Mouse (Mus musculus) neural tube, embryonic 15.5 days (tissue): ENCODE results near the gene Hist1h3i. TPM values are rescaled to one million over a fixed set of nuclear protein-coding genes. Genes with fewer than 3 reads are reported as not detected.
"Not testable (repeated sequence)": the region's sequence is repeated elsewhere in the genome, so short reads cannot be mapped to it uniquely, and the experiment has no call there.

Experiments
- ATAC-seq: fragments of 200-750 bp; cut with Nextera tagmentation; 2 replicates; pipeline ENCODE4 v1.8.0; 2017; ENCODE audit warnings: mild to moderate bottlenecking, moderate TSS enrichment, moderate library complexity; ENCODE audit not compliant: low FRiP score
- H3K27ac ChIP-seq: fragments of 300-500 bp; sonication (generic); replicated peaks from 2 replicates; pipeline ENCODE4 v1.5.1; 2015; ENCODE audit warnings: mild to moderate bottlenecking, inconsistent platforms
- H3K27me3 ChIP-seq: fragments of 300-500 bp; sonication (generic); replicated peaks from 2 replicates; pipeline ENCODE4 v1.6.1; 2015; ENCODE audit warnings: inconsistent platforms
- H3K36me3 ChIP-seq: fragments of 300-500 bp; sonication (generic); 2 replicates; pipeline ENCODE4 v1.6.1; 2015; ENCODE audit warnings: inconsistent platforms
- H3K4me1 ChIP-seq: fragments of 300-500 bp; sonication (generic); 2 replicates; pipeline ENCODE4 v1.6.1; 2015; ENCODE audit warnings: inconsistent platforms
- H3K4me2 ChIP-seq: fragments of 300-500 bp; sonication (generic); 2 replicates; pipeline ENCODE4 v1.6.1; 2015; ENCODE audit warnings: inconsistent platforms, mild to moderate bottlenecking, moderate library complexity
- H3K4me3 ChIP-seq: fragments of 300-500 bp; sonication (generic); replicated peaks from 2 replicates; pipeline ENCODE4 v1.5.1; 2015; ENCODE audit warnings: mild to moderate bottlenecking, inconsistent platforms
- H3K9ac ChIP-seq: fragments of 300-500 bp; sonication (generic); replicated peaks from 2 replicates; pipeline ENCODE4 v1.6.1; 2015; ENCODE audit warnings: mild to moderate bottlenecking, inconsistent platforms
- H3K9me3 ChIP-seq: fragments of 300-500 bp; sonication (generic); replicated peaks from 2 replicates; pipeline ENCODE4 v1.6.1; 2016; ENCODE audit warnings: inconsistent platforms
- WGBS: fragments of 180-500 bp; shearing (Covaris S2); methylation state at CpG from one replicate; pipeline ENCODE4 v1.1.7; 2015; ENCODE audit warnings: mixed read lengths; 5-methylcytosine and 5-hydroxymethylcytosine counted together
- polyA plus RNA-seq: library from polyadenylated mRNA; unstranded; fragments of >200 nt; fragmentation: Nextera tagmentation; extraction: Ambion mirVana; gene quantifications from 2 replicates; pipeline ENCODE4 v1.2.1, GENCODE M21; 2015

The Hist1h3i gene
- polyA plus RNA-seq, 1 experiment from 2014 or later = 20.1 TPM

- 49% methylated on average over 6 of the region's 6 CpGs for WGBS
- no peak overlapping the region for H3K4me3 ChIP-seq
- peaks cover 36% of the 10 kb centered on the region for H3K4me1 ChIP-seq
Observed at GRCm38 (mm10) chr13:21781021-21781555, 2.1 kb downstream of the Hist1h3i start.

GRCm38 (mm10) chr13:21779767-21780731 lies 3.1 kb downstream of the Hist1h3i start, which contains the start of gene Hist1h1b:
Hist1h1b (minus strand) TSS chr13:21780625.
- H3K4me2 ChIP-seq = peak within 1 kb of the TSS; percentile 89
- H3K36me3 ChIP-seq = no peaks in the 10 kb centered on the region
- H3K9me3 ChIP-seq = no peaks in the 10 kb centered on the region
- peaks cover 33% of the 10 kb centered on the region for H3K4me1 ChIP-seq
- H3K9ac ChIP-seq = peak within 1 kb of the TSS; percentile 50
- ATAC-seq = peak; percentile 4; the same call in 1 of the 2 replicates
- under 1% methylated on average over 44 of the region's 44 CpGs for WGBS
- peak within 1 kb of the TSS; percentile 49 for H3K4me3 ChIP-seq
- peak within 1 kb of the TSS; percentile 60 for H3K27ac ChIP-seq
- peaks cover 6% of the 10 kb centered on the region; the same call in 1 of the 2 replicates for H3K27me3 ChIP-seq

More at GRCm38 (mm10) chr13:21781021-21781555, 2.1 kb downstream of the Hist1h3i start:
- peaks cover 6% of the 10 kb centered on the region; the same call in 1 of the 2 replicates for H3K27me3 ChIP-seq
- H3K36me3 ChIP-seq = no peaks in the 10 kb centered on the region
- no peak overlapping the region for H3K27ac ChIP-seq
- H3K9ac ChIP-seq = no peak overlapping the region; the same call in 1 of the 2 replicates
- H3K4me2 ChIP-seq = peak overlapping the region; percentile 89
- no peaks in the 10 kb centered on the region for H3K9me3 ChIP-seq
- ATAC-seq = no peak

- Histone ChIP-seq H3K9ac (peak overlapping the region; percentile 56), H3K9me3 (no peaks in the 10 kb centered on the region), H3K4me3 (peak overlapping the region; percentile 49), H3K4me1 (peaks cover 29% of the 10 kb centered on the region), H3K4me2 (peak overlapping the region; percentile 89), H3K36me3 (no peaks in the 10 kb centered on the region), H3K27me3 (peaks cover 6% of the 10 kb centered on the region; the same call in 1 of the 2 replicates), H3K27ac (peak overlapping the region; percentile 79; the same call in 1 of the 2 replicates)
- WGBS = 3% methylated on average over 33 of the region's 33 CpGs
- ATAC-seq = peak; percentile 94
Observed at GRCm38 (mm10) chr13:21778814-21779766, 4.1 kb downstream of the Hist1h3i start.

DNA sequence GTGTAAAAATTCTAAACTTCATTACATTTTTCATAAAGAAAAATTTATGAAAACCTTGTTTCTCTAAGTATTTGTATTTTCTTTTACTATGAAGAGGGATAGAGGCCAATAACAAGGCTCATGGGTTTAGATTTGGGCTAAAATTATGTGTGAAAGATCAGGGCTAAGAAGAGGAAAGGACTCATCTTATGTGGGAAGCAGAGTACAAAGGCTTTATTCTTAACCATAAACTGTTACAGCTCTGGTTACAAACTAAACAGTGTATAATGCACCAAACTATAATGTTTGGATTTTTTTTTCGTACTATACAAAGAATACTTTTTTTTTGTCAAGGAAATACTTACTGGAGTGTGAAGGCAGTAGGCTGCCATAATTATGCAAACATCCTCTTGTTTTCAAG lies 27.5 kb downstream of the Hist1h3i start:
- no peak overlapping the region for H3K4me3 ChIP-seq
- H3K9me3 ChIP-seq = no peaks in the 10 kb centered on the region
- H3K36me3 ChIP-seq = no peaks in the 10 kb centered on the region
- no peak overlapping the region for H3K27ac ChIP-seq
- no peak overlapping the region for H3K4me2 ChIP-seq
- H3K4me1 ChIP-seq = peaks cover 15% of the 10 kb centered on the region
- WGBS = 71% methylated on average over 1 of the region's 1 CpGs
- H3K27me3 ChIP-seq = no peaks in the 10 kb centered on the region
- no peak overlapping the region for H3K9ac ChIP-seq
- no peak for ATAC-seq

GRCm38 (mm10) chr13:21754294-21755001 lies 28.7 kb downstream of the Hist1h3i start:
- not testable (repeated sequence) for H3K9me3 ChIP-seq, H3K9ac ChIP-seq, H3K27me3 ChIP-seq, ATAC-seq, H3K36me3 ChIP-seq
- Histone ChIP-seq H3K4me3 (peak overlapping the region; percentile 48), H3K4me2 (peak overlapping the region; percentile 80), H3K4me1 (peaks cover 20% of the 10 kb centered on the region), H3K27ac (peak overlapping the region; percentile 92)
- WGBS = under 1% methylated on average over 17 of the region's 26 CpGs

GRCm38 (mm10) chr13:21753524-21754285 lies 29.5 kb downstream of the Hist1h3i start, which contains the start of the genes Hist1h2ak and Hist1h2bn:
Hist1h2ak (minus strand) TSS chr13:21753827.
Hist1h2bn (plus strand) TSS chr13:21754123.
- under 1% methylated on average over 39 of the region's 50 CpGs for WGBS
- not testable (repeated sequence) for H3K9me3 ChIP-seq
- peak within 1 kb of the TSS; percentile 80 for H3K4me2 ChIP-seq

DNA sequence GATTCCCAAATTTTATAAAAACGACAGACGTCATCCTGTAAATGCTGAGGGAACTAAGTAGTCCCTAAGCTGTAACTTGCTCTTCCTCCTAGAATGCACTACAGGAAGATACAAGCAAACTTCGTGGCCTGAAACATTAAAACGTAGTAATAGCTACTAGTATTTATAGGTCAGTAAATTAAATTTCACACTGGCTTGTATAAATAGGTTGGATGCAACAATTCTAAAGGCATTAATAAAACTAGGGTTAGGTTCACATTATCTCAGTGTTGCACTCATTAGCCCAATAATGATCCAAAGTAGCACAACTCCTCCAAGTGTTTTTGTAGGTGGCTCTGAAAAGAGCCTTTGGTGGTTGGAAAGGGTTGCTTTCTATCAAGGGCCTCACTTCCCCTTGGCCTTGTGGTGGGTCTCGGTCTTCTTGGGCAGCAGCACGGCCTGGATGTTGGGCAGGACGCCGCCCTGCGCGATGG lies 30.1 kb downstream of the Hist1h3i start:
- H3K27me3 ChIP-seq = no peaks in the 10 kb centered on the region
- H3K36me3 ChIP-seq = no peaks in the 10 kb centered on the region
- H3K4me3 ChIP-seq = peak overlapping the region; percentile 48
- no peak for ATAC-seq
- peaks cover 28% of the 10 kb centered on the region for H3K4me1 ChIP-seq
- no peaks in the 10 kb centered on the region for H3K9me3 ChIP-seq
- H3K4me2 ChIP-seq = peak overlapping the region; percentile 80
- peak overlapping the region; percentile 58 for H3K9ac ChIP-seq
- H3K27ac ChIP-seq = peak overlapping the region; percentile 92
- 3% methylated on average over 10 of the region's 10 CpGs for WGBS

More at GRCm38 (mm10) chr13:21753524-21754285, 29.5 kb downstream of the Hist1h3i start, which contains the start of the genes Hist1h2ak and Hist1h2bn:
- Histone ChIP-seq H3K27ac (peak within 1 kb of the TSS; percentile 92), H3K4me1 (peaks cover 25% of the 10 kb centered on the region), H3K9ac (peak within 1 kb of the TSS; percentile 58), H3K4me3 (peak within 1 kb of the TSS; percentile 48)
- H3K27me3 ChIP-seq, H3K36me3 ChIP-seq: not testable (repeated sequence)
- peak; percentile 95 for ATAC-seq

DNA sequence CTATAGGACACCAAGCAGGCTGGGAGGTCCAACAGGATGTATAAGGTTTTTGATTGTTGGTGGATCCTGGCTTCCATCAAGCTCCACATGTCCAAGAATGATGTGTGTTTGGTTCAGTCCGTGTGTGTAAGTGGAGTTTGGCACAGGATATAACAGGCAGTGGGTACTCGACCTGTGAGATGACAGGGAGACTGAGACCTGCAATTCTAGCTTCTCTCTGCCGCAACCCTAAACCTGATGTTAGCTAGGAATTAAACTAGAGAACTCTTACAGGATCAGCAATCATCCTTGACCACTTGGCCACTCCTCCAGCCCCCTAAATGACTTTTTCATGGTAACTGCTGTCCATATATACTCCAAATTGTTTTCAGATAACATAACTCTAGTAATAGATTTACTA lies 30.8 kb downstream of the Hist1h3i start:
- no peaks in the 10 kb centered on the region for H3K27me3 ChIP-seq
- H3K27ac ChIP-seq = no peak overlapping the region; the same call in 1 of the 2 replicates
- no peaks in the 10 kb centered on the region for H3K9me3 ChIP-seq
- no peak overlapping the region for H3K4me2 ChIP-seq
- H3K36me3 ChIP-seq = no peaks in the 10 kb centered on the region
- no peak for ATAC-seq
- H3K4me3 ChIP-seq = no peak overlapping the region
- 53% methylated on average over 3 of the region's 3 CpGs for WGBS
- H3K9ac ChIP-seq = no peak overlapping the region
- H3K4me1 ChIP-seq = peaks cover 28% of the 10 kb centered on the region

- Histone ChIP-seq H3K9ac (no peak overlapping the region), H3K4me2 (no peak overlapping the region), H3K27me3 (no peaks in the 10 kb centered on the region), H3K9me3 (no peaks in the 10 kb centered on the region), H3K4me3 (no peak overlapping the region), H3K4me1 (peaks cover 28% of the 10 kb centered on the region), H3K27ac (no peak overlapping the region; the same call in 1 of the 2 replicates), H3K36me3 (no peaks in the 10 kb centered on the region)
- ATAC-seq = no peak
- WGBS = 70% methylated on average over 3 of the region's 3 CpGs
Observed at GRCm38 (mm10) chr13:21751827-21752226, 31.3 kb downstream of the Hist1h3i start.

- no peaks in the 10 kb centered on the region for H3K9me3 ChIP-seq
- H3K27me3 ChIP-seq = no peaks in the 10 kb centered on the region
- ATAC-seq = no peak
- peaks cover 28% of the 10 kb centered on the region for H3K4me1 ChIP-seq
- no peak overlapping the region for H3K4me3 ChIP-seq
- no peaks in the 10 kb centered on the region for H3K36me3 ChIP-seq
- no peak overlapping the region for H3K27ac ChIP-seq
- no peak overlapping the region for H3K9ac ChIP-seq
- H3K4me2 ChIP-seq = no peak overlapping the region
Observed at GRCm38 (mm10) chr13:21751417-21751816, 31.8 kb downstream of the Hist1h3i start.
